Mouse (Mus musculus) heart, adult 2 months (tissue): ENCODE data around the gene Vps51.

Experiments used
- CTCF ChIP-seq: fragments of 200-600 bp; IDR thresholded peaks from 2 replicates; pipeline ENCODE4 v1.8.1; 2022; ENCODE audit warnings: antibody characterized with exemption, mild to moderate bottlenecking, moderate library complexity
- POLR2A ChIP-seq: fragments of 200-500 bp; IDR thresholded peaks from 2 replicates; pipeline ENCODE4 v1.6.1; 2011; ENCODE audit warnings: mild to moderate bottlenecking, low read depth, low read length, control low read depth; ENCODE audit not compliant: insufficient read depth

DNA sequence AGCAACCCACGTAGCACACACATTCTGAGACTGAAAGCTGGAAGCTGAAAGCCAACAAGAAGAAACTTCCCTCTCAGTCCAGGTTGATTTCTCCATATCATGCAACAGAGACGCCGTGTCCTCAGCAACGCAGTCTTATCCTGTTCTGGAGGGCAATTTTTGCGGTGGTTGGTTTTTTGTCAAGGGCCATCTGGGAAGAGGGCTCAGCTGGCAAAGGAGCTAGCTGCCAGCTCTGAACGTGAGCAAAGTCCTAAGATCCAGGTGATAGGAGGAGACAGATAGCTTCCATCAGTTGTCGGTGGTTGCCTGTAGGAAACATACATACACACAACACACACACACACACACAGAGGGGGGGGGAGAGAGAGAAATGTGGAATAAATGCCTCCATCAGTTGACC, 38.7 kb downstream of the Vps51 start:
- TF ChIP-seq POLR2A: no peak
- TF ChIP-seq CTCF: no peak
